Mouse (Mus musculus) heart, embryonic 15.5 days (tissue): Measurements from ENCODE around the gene Dync1i1. TPM values are rescaled to one million over a fixed set of nuclear protein-coding genes. Genes with fewer than 3 reads are reported as not detected.

Experiments
- ATAC-seq: fragments of 200-750 bp; cut with Nextera tagmentation; replicated peaks from 2 replicates; pipeline ENCODE4 v1.8.0; 2017; ENCODE audit warnings: low read depth, moderate TSS enrichment; ENCODE audit not compliant: insufficient number of reproducible peaks, insufficient read depth, low FRiP score
- H3K27ac ChIP-seq: fragments of 300-500 bp; sonication (generic); 2 replicates; pipeline ENCODE4 v1.5.1; 2015; ENCODE audit warnings: mild to moderate bottlenecking, inconsistent platforms
- H3K27me3 ChIP-seq: fragments of 300-500 bp; sonication (generic); 2 replicates; pipeline ENCODE4 v1.6.1; 2015; ENCODE audit warnings: inconsistent platforms
- H3K36me3 ChIP-seq: fragments of 300-500 bp; sonication (generic); 2 replicates; pipeline ENCODE4 v1.6.1; 2015; ENCODE audit warnings: mild to moderate bottlenecking, inconsistent platforms
- H3K4me1 ChIP-seq: fragments of 300-500 bp; sonication (generic); replicated peaks from 2 replicates; pipeline ENCODE4 v1.6.1; 2015; ENCODE audit warnings: inconsistent platforms
- H3K4me2 ChIP-seq: fragments of 300-500 bp; sonication (generic); 2 replicates; pipeline ENCODE4 v1.6.1; 2015; ENCODE audit warnings: inconsistent platforms, mild to moderate bottlenecking, moderate library complexity
- H3K4me3 ChIP-seq: fragments of 300-500 bp; sonication (generic); 2 replicates; pipeline ENCODE4 v1.5.1; 2015; ENCODE audit warnings: mild to moderate bottlenecking, inconsistent platforms
- H3K9ac ChIP-seq: fragments of 300-500 bp; sonication (generic); 2 replicates; pipeline ENCODE4 v1.6.1; 2015; ENCODE audit warnings: mild to moderate bottlenecking, inconsistent platforms
- H3K9me3 ChIP-seq: fragments of 300-500 bp; sonication (generic); replicated peaks from 2 replicates; pipeline ENCODE4 v1.6.1; 2016; ENCODE audit warnings: inconsistent platforms
- WGBS: fragments of 180-500 bp; shearing (Covaris S2); methylation state at CpG from one replicate; pipeline ENCODE4 v1.1.7; 2015; ENCODE audit warnings: mixed read lengths; 5-methylcytosine and 5-hydroxymethylcytosine counted together
- polyA plus RNA-seq: library from polyadenylated mRNA; unstranded; fragments of >200 nt; fragmentation: Nextera tagmentation; extraction: Ambion mirVana; gene quantifications from 2 replicates; pipeline ENCODE4 v1.2.1, GENCODE M21; 2015

Dync1i1 gene
- polyA plus RNA-seq, 1 experiment from 2014 or later, result 1.6 TPM

DNA sequence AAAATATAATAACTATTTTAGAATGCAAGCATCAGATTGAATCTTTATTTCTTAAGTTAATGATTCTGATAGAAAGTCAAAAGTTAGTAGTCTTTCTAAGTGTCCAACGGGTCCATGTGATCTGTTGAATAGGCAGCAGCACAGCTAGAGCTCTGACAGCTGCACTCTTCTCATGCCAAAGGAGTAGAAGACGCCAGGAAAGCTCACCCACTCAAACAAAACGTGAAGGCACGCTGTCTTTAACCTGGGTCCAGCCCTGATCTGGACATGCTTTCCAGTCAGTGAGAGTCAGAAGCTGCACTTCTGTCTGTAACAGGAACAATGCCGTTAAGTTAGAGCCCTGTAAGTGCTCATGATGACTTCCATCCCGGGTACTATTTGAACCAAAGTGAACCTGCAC lies 56.3 kb downstream of the Dync1i1 start:
- no peak for ATAC-seq
- Histone ChIP-seq H3K27me3 (no peaks in the 10 kb centered on the region), H3K36me3 (no peaks in the 10 kb centered on the region), H3K9ac (no peak overlapping the region), H3K4me3 (no peak overlapping the region), H3K27ac (no peak overlapping the region), H3K4me1 (no peaks in the 10 kb centered on the region), H3K4me2 (no peak overlapping the region), H3K9me3 (no peaks in the 10 kb centered on the region)
- WGBS, result 58% methylated on average over 6 of the region's 6 CpGs

GRCm38 (mm10) chr6:5783830-5784229 lies 58.4 kb downstream of the Dync1i1 start:
- no peaks in the 10 kb centered on the region for H3K9me3 ChIP-seq
- no peak overlapping the region for H3K9ac ChIP-seq
- H3K36me3 ChIP-seq, result no peaks in the 10 kb centered on the region
- H3K4me1 ChIP-seq, result no peaks in the 10 kb centered on the region
- no peaks in the 10 kb centered on the region for H3K27me3 ChIP-seq
- no peak for ATAC-seq
- 85% methylated on average over 14 of the region's 14 CpGs for WGBS
- H3K4me2 ChIP-seq, result no peak overlapping the region
- no peak overlapping the region for H3K27ac ChIP-seq
- H3K4me3 ChIP-seq, result no peak overlapping the region

DNA sequence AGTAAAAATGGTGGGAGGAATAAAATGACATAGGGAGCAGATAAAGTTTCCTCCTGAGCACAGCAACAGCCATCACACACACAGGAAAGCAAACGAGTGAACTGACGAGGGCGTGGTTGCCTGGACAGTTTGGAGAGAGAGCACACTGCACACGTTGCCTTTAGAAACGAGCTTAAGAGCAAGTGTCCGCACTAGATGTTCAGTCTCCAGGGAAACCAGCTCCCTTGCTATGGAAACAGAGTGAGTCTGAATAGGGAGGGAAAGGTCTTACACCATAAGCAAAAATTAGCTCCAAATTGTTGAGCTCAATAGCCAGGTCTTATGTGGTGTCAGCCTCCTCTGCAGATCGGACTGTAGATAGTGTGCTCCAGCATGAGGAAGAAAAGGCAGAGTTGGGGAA lies 65.2 kb downstream of the Dync1i1 start:
- H3K9me3 ChIP-seq, result no peaks in the 10 kb centered on the region
- no peaks in the 10 kb centered on the region for H3K4me1 ChIP-seq
- WGBS, result 58% methylated on average over 7 of the region's 7 CpGs
- H3K9ac ChIP-seq, result no peak overlapping the region
- H3K4me3 ChIP-seq, result no peak overlapping the region
- H3K36me3 ChIP-seq, result no peaks in the 10 kb centered on the region
- no peak overlapping the region for H3K27ac ChIP-seq
- no peak overlapping the region for H3K4me2 ChIP-seq
- H3K27me3 ChIP-seq, result no peaks in the 10 kb centered on the region
- no peak for ATAC-seq

GRCm38 (mm10) chr6:5794106-5794753 lies 68.8 kb downstream of the Dync1i1 start:
- H3K27ac ChIP-seq, result no peak overlapping the region
- ATAC-seq, result no peak
- H3K4me2 ChIP-seq, result no peak overlapping the region
- no peaks in the 10 kb centered on the region for H3K36me3 ChIP-seq
- 56% methylated on average over 5 of the region's 5 CpGs for WGBS
- no peaks in the 10 kb centered on the region for H3K4me1 ChIP-seq
- no peak overlapping the region for H3K4me3 ChIP-seq
- no peak overlapping the region for H3K9ac ChIP-seq
- no peaks in the 10 kb centered on the region for H3K9me3 ChIP-seq
- no peaks in the 10 kb centered on the region for H3K27me3 ChIP-seq

- Histone ChIP-seq H3K4me1 (no peaks in the 10 kb centered on the region), H3K27ac (no peak overlapping the region), H3K9ac (no peak overlapping the region), H3K9me3 (no peaks in the 10 kb centered on the region), H3K27me3 (no peaks in the 10 kb centered on the region), H3K4me2 (no peak overlapping the region), H3K36me3 (no peaks in the 10 kb centered on the region), H3K4me3 (no peak overlapping the region)
- 58% methylated on average over 2 of the region's 2 CpGs for WGBS
- ATAC-seq, result no peak
These were observed 69.9 kb downstream of the Dync1i1 start for GRCm38 (mm10) chr6:5795314-5795713.

DNA sequence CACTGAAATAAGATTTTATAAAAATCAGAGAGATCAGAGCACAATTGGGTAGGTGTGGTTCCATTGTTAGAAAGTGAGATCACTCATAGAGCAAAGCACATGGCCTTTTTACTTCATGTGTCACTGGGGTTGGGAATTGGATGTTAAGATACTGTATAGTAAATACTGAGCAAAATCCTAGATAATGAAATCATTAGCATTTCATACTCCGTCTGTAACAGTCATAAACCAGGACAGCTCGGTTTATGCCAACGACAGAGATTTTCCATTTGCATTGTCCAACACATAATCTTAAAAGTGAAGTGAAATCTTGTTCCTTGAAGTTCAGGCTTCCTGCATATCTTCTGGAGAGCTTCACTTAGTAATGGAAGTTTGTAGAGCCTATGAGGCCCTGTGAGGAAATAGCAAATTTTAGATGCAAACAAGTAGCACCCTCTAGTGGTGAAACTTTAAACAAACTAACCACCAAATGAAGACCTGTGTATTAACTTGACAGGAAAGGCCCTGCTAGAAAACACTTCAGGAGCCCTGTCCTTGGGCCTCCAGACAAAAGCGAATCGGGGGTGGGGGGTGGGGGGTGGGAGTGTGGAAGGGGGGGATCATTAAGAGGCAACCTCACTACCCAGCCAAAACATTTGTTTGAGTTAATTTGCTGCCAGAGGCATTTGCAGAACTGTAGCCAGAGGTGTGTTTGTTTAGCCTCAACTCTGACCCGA lies 76.8 kb downstream of the Dync1i1 start:
- no peak overlapping the region for H3K4me3 ChIP-seq
- ATAC-seq, result 0 out of 2 replicates have a peak, but pooled peaks have one; percentile 27
- whole genome bisulfite sequencing, result 42% methylated on average over 6 of the region's 6 CpGs
- no peak overlapping the region for H3K27ac ChIP-seq
- H3K36me3 ChIP-seq, result no peaks in the 10 kb centered on the region
- H3K9me3 ChIP-seq, result no peaks in the 10 kb centered on the region
- H3K9ac ChIP-seq, result no peak overlapping the region
- H3K4me1 ChIP-seq, result peaks cover 9% of the 10 kb centered on the region; the same call in 1 of the 2 replicates
- no peaks in the 10 kb centered on the region for H3K27me3 ChIP-seq
- no peak overlapping the region for H3K4me2 ChIP-seq

DNA sequence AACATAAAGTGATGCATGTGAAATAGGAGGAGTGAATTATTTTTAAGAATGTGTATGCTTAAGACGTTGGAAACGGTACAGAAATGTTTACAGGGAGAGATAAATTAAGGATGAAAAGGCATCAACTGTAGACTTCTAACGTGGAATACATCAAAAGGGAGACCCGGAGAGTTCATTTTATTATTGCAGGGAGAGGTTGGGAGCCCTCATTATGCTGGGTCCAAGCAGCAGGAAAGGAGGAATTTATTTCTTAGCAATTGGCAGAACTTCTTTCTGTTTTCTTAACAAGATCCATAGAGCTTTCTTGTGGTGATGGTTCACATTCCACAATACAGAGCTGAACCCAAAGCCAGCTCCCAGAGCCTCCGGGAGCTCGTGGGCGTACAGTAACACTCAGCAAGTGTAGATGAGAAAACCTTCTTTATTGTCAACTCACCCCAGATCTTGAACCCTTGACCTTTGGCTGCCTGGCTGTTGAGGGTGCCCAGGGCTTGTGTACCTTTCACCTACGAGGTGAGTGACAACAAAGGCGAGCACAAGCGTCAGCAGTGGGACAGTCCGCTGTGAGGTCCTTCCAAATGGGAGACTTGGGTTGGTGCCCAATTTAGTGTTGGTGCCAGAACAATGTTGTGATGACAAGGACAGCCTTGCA lies 77.5 kb downstream of the Dync1i1 start:
- H3K4me1 ChIP-seq, result peaks cover 13% of the 10 kb centered on the region; the same call in 1 of the 2 replicates
- H3K36me3 ChIP-seq, result no peaks in the 10 kb centered on the region
- H3K4me3 ChIP-seq, result no peak overlapping the region
- H3K4me2 ChIP-seq, result no peak overlapping the region
- 0 out of 2 replicates have a peak overlapping the region, but pooled peaks have one; percentile 10 for H3K27ac ChIP-seq
- H3K9ac ChIP-seq, result no peak overlapping the region
- H3K9me3 ChIP-seq, result no peaks in the 10 kb centered on the region
- no peaks in the 10 kb centered on the region for H3K27me3 ChIP-seq
- 45% methylated on average over 11 of the region's 11 CpGs for WGBS
- peak; percentile 67 for ATAC-seq

GRCm38 (mm10) chr6:5808008-5808421 lies 82.6 kb downstream of the Dync1i1 start:
- Histone ChIP-seq H3K4me3 (no peak overlapping the region), H3K27ac (no peak overlapping the region), H3K9ac (no peak overlapping the region), H3K4me1 (peaks cover 13% of the 10 kb centered on the region; the same call in 1 of the 2 replicates), H3K36me3 (no peaks in the 10 kb centered on the region), H3K9me3 (no peaks in the 10 kb centered on the region), H3K27me3 (no peaks in the 10 kb centered on the region), H3K4me2 (no peak overlapping the region)
- no peak for ATAC-seq
- WGBS, result 21% methylated on average over 3 of the region's 3 CpGs

DNA sequence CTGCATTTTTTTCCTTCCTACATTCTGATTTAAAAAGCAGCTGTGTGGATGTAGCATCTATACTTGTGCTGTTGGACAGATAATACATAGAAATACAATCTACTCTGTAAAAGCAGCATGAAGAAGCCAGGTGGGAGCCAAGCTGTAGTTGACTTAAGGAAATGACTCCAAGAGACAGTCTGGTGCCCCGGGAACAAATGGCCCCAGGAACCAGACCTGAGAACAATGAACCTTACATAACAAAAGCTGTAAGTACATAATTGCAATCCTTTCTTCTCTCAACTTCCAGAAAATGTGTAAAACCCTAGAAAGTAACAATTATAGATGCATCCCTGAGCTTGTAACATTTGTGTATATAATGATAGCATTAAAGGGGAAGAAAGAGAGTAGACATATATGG lies 86.6 kb downstream of the Dync1i1 start:
- H3K36me3 ChIP-seq, result no peaks in the 10 kb centered on the region
- no peaks in the 10 kb centered on the region for H3K9me3 ChIP-seq
- no peak overlapping the region for H3K27ac ChIP-seq
- ATAC-seq, result no peak
- H3K9ac ChIP-seq, result no peak overlapping the region
- H3K4me1 ChIP-seq, result peaks cover 6% of the 10 kb centered on the region; the same call in 1 of the 2 replicates
- WGBS, result 41% methylated on average over 1 of the region's 1 CpGs
- H3K27me3 ChIP-seq, result no peaks in the 10 kb centered on the region
- H3K4me3 ChIP-seq, result no peak overlapping the region
- no peak overlapping the region for H3K4me2 ChIP-seq

DNA sequence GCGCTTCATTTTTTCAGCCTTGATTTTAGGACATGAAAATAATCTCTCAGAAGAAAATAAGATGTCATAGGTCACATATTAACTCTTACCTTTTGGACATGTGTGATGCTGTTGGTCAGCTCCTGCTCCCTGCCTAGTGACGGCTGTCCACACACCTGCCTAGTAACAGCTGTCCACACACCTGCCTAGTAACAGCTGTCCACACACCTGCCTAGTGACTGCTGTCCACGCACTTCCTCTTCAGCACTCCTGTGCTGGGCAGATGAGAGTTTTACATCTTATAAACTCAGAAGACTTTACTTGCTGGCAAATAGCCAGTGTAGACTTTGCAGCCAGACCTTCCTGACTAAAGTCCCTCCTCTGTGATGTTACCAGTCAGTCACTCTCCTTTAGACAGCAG lies 94.2 kb downstream of the Dync1i1 start:
- H3K36me3 ChIP-seq, result no peaks in the 10 kb centered on the region
- H3K4me3 ChIP-seq, result no peak overlapping the region
- 84% methylated on average over 3 of the region's 3 CpGs for WGBS
- H3K4me1 ChIP-seq, result no peaks in the 10 kb centered on the region
- no peaks in the 10 kb centered on the region for H3K27me3 ChIP-seq
- no peaks in the 10 kb centered on the region for H3K9me3 ChIP-seq
- ATAC-seq, result no peak
- H3K9ac ChIP-seq, result no peak overlapping the region
- H3K27ac ChIP-seq, result no peak overlapping the region
- no peak overlapping the region for H3K4me2 ChIP-seq

DNA sequence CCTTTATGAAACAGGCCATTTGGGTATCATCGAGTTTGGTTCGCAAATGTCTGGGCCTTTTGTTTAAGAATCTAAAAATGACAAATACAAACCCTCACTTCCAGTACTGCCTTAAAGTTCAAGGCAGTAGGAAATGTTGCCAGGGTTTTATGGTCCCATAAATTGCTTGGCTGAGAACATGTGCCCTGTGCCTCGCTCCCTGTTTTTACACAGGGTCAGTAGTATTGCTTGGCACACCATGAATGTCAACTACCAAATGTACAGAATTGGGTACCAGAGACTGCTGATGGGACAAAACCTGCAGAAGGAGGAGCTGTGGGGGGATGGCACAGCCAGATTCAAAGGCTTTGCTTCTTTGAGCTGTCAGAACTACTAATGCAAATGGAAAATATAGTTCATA lies 100.0 kb downstream of the Dync1i1 start:
- whole genome bisulfite sequencing, result 84% methylated on average over 3 of the region's 3 CpGs

More for the DNA sequence above, 100.0 kb downstream of the Dync1i1 start:
- ATAC-seq, result no peak
- Histone ChIP-seq H3K4me3 (no peak overlapping the region), H3K9ac (no peak overlapping the region), H3K4me2 (no peak overlapping the region), H3K4me1 (0 out of 2 replicates have a peak, but pooled peaks cover 2% of the 10 kb centered on the region), H3K27me3 (no peaks in the 10 kb centered on the region), H3K27ac (no peak overlapping the region), H3K9me3 (no peaks in the 10 kb centered on the region), H3K36me3 (no peaks in the 10 kb centered on the region)
